Mouse (Mus musculus) spleen, adult 2 months (tissue): ENCODE measurements at regions not wholly inside any gene's neighbourhood (a gene's known extent, or its start where the extent isn't known, plus 50 kb on each side); places are given as distances from the start of the nearest gene placed in this dataset.

Experiments
- DNase-seq, 2 experiments: peaks; one replicate each; pipeline versions ENCODE4 v3.0.0 to v3.0.0-alpha.2; 2012 to 2021; ENCODE audit warnings: low spot score in 2 of 2, low read depth in 1 of 2
- H3K27ac ChIP-seq: fragments of 200-500 bp; 2 replicates; pipeline ENCODE4 v1.5.1; 2012; ENCODE audit warnings: low read length, inconsistent platforms; ENCODE audit not compliant: insufficient read depth
- H3K27me3 ChIP-seq: fragments of 200-500 bp; 2 replicates; pipeline ENCODE4 v1.6.1; 2012; ENCODE audit warnings: mild to moderate bottlenecking, moderate library complexity, low read length, inconsistent platforms; ENCODE audit not compliant: control insufficient read depth, insufficient read depth
- H3K36me3 ChIP-seq: fragments of 200-500 bp; 2 replicates; pipeline ENCODE4 v1.6.1; 2012; ENCODE audit warnings: mild to moderate bottlenecking, low read length, inconsistent platforms; ENCODE audit not compliant: control insufficient read depth, insufficient read depth
- H3K4me1 ChIP-seq: fragments of 200-500 bp; 2 replicates; pipeline ENCODE4 v1.6.1; 2011; ENCODE audit warnings: inconsistent platforms; ENCODE audit not compliant: control insufficient read depth, insufficient read depth, insufficient read length
- H3K4me3 ChIP-seq: fragments of 200-500 bp; 2 replicates; pipeline ENCODE4 v1.5.1; 2011; ENCODE audit warnings: mild to moderate bottlenecking, inconsistent platforms; ENCODE audit not compliant: insufficient read depth, insufficient read length; ENCODE audit errors: extremely low read depth
- CTCF ChIP-seq: fragments of 200-500 bp; IDR thresholded peaks from 2 replicates; pipeline ENCODE4 v1.5.1; 2011; ENCODE audit warnings: mild to moderate bottlenecking, inconsistent platforms; ENCODE audit not compliant: insufficient read depth, insufficient read length, insufficient replicate concordance; ENCODE audit errors: extremely low read depth
- POLR2A ChIP-seq: fragments of 200-500 bp; IDR thresholded peaks from 2 replicates; pipeline ENCODE4 v1.6.1; 2011; ENCODE audit warnings: low read depth, low read length, inconsistent platforms
- WGBS: fragments of 180-500 bp; shearing (Covaris S2); methylation state at CpG from one replicate; pipeline ENCODE4 v1.1.7; 2018; 5-methylcytosine and 5-hydroxymethylcytosine counted together

- Histone ChIP-seq H3K4me1 (no peaks in the 10 kb centered on the region), H3K27me3 (no peaks in the 10 kb centered on the region), H3K4me3 (no peak overlapping the region), H3K27ac (no peak overlapping the region), H3K36me3 (no peaks in the 10 kb centered on the region)
- TF ChIP-seq CTCF (no peak), POLR2A (no peak)
- 82% methylated on average over 6 of the region's 6 CpGs for WGBS
- no peak for DNase-seq
Measured at GRCm38 (mm10) chr9:61261263-61261662, 110.9 kb upstream of the Tle3 start.

GRCm38 (mm10) chr9:61261739-61262333, 110.3 kb upstream of the Tle3 start:
- no peak for DNase-seq
- TF ChIP-seq CTCF (no peak), POLR2A (no peak)
- H3K36me3 ChIP-seq: no peaks in the 10 kb centered on the region
- H3K27me3 ChIP-seq: no peaks in the 10 kb centered on the region
- WGBS: 83% methylated on average over 12 of the region's 12 CpGs
- H3K27ac ChIP-seq: no peak overlapping the region
- H3K4me1 ChIP-seq: no peaks in the 10 kb centered on the region
- H3K4me3 ChIP-seq: no peak overlapping the region

GRCm38 (mm10) chr9:61263335-61263734, 108.8 kb upstream of the Tle3 start:
- DNase-seq: no peak
- TF ChIP-seq POLR2A (no peak), CTCF (no peak)
- Histone ChIP-seq H3K4me3 (no peak overlapping the region), H3K27me3 (no peaks in the 10 kb centered on the region), H3K4me1 (peaks cover 5% of the 10 kb centered on the region; the same call in 1 of the 2 replicates), H3K27ac (no peak overlapping the region), H3K36me3 (no peaks in the 10 kb centered on the region)
- 85% methylated on average over 4 of the region's 4 CpGs for WGBS

- 89% methylated on average over 5 of the region's 5 CpGs for WGBS
- no peak for TF ChIP-seq CTCF
- TF ChIP-seq POLR2A: no peak
- Histone ChIP-seq H3K4me3 (no peak overlapping the region), H3K4me1 (peaks cover 9% of the 10 kb centered on the region; the same call in 1 of the 2 replicates), H3K36me3 (no peaks in the 10 kb centered on the region), H3K27me3 (no peaks in the 10 kb centered on the region), H3K27ac (no peak overlapping the region)
- no peak for DNase-seq
Measured at GRCm38 (mm10) chr9:61265466-61265865, 106.7 kb upstream of the Tle3 start.

GRCm38 (mm10) chr9:61266992-61267391, 105.2 kb upstream of the Tle3 start:
- WGBS: 86% methylated on average over 6 of the region's 6 CpGs
- DNase-seq: no peak
- Histone ChIP-seq H3K27me3 (no peaks in the 10 kb centered on the region), H3K27ac (no peak overlapping the region), H3K36me3 (no peaks in the 10 kb centered on the region), H3K4me1 (peaks cover 9% of the 10 kb centered on the region; the same call in 1 of the 2 replicates), H3K4me3 (no peak overlapping the region)
- TF ChIP-seq CTCF (no peak), POLR2A (no peak)

- TF ChIP-seq CTCF (no peak), POLR2A (no peak)
- WGBS: 80% methylated on average over 4 of the region's 4 CpGs
- Histone ChIP-seq H3K4me3 (no peak overlapping the region), H3K27ac (no peak overlapping the region), H3K27me3 (no peaks in the 10 kb centered on the region), H3K4me1 (peaks cover 9% of the 10 kb centered on the region; the same call in 1 of the 2 replicates), H3K36me3 (no peaks in the 10 kb centered on the region)
- DNase-seq: no peak
Measured at GRCm38 (mm10) chr9:61267541-61267940, 104.6 kb upstream of the Tle3 start.

- no peak for DNase-seq
- Histone ChIP-seq H3K27me3 (no peaks in the 10 kb centered on the region), H3K4me1 (peaks cover 9% of the 10 kb centered on the region; the same call in 1 of the 2 replicates), H3K36me3 (no peaks in the 10 kb centered on the region), H3K4me3 (no peak overlapping the region), H3K27ac (no peak overlapping the region)
- TF ChIP-seq CTCF: no peak
- TF ChIP-seq POLR2A: no peak
- 83% methylated on average over 2 of the region's 2 CpGs for WGBS
Measured at GRCm38 (mm10) chr9:61268162-61268561, 104.0 kb upstream of the Tle3 start.
